Comparison of ENCODE assay signal across 8 mouse cellular contexts in the genomic region with DNA sequence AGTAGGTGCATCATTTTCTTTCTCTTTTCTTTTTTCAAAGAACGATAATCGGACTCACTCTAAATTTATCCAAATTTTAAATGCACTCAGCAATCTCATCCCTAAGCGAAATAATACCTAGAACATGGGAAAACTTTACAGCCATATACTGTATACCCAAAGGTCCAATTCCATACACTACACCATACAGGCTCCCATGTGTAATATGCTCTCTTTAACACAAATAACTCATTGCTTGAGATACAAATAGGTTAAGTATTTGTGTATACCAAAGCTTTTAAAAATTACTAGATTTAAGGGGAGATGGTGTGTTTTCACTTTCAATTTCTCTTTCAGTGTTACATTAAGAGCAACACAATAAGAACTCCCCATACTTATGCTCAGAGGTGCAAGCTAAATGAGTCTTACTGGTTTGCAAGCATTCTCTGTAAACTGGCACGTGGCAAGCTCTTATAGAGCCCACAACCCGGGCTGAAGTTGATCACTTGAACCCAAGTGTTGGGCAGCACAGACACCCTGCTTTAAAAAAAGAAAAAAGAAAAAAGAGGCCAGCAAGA. TPM values are rescaled to one million over a fixed set of nuclear protein-coding genes. Genes with fewer than 3 reads are reported as not detected.
DNase-seq lines count a peak whose midpoint lies in the region; ATAC-seq and TF ChIP-seq lines count a peak whose summit lies in the region.

No protein-coding gene starts in this region.

- no peak overlapping the region for H3K9ac ChIP-seq in lung, postnatal 0 days (replicated peaks; ENCODE audit: low read depth)
- 0 out of 2 replicates have a peak overlapping the region, but pooled peaks have one; percentile 9 for H3K9ac ChIP-seq in embryonic facial prominence, embryonic 15.5 days
- peak overlapping the region; percentile 77; the same call in 1 of the 2 replicates for H3K9ac ChIP-seq in hindbrain, embryonic 16.5 days (ENCODE audit: low read depth, low read length)
- 0 out of 2 replicates have a peak overlapping the region, but pooled peaks have one; percentile 44 for H3K9ac ChIP-seq in midbrain, embryonic 13.5 days (replicated peaks)

- no peaks in the 10 kb centered on the region for H3K36me3 ChIP-seq in lung, postnatal 0 days (ENCODE audit: insufficient read depth, low read length)
- no peaks in the 10 kb centered on the region for H3K36me3 ChIP-seq in embryonic facial prominence, embryonic 15.5 days
- H3K36me3 ChIP-seq in hindbrain, embryonic 16.5 days (ENCODE audit: control insufficient read depth, insufficient read depth, low read length): no peaks in the 10 kb centered on the region
- H3K36me3 ChIP-seq in midbrain, embryonic 13.5 days: no peaks in the 10 kb centered on the region

- no peak; the same call in 1 of the 2 replicates for TF ChIP-seq EP300 in lung, postnatal 0 days (IDR thresholded peaks at IDR 0.05)

- H3K27ac ChIP-seq in lung, postnatal 0 days (ENCODE audit: low read length): peak overlapping the region; percentile 89
- peak overlapping the region; percentile 97; the same call in 1 of the 2 replicates for H3K27ac ChIP-seq in embryonic facial prominence, embryonic 15.5 days (replicated peaks)
- no peak overlapping the region; the same call in 1 of the 2 replicates for H3K27ac ChIP-seq in hindbrain, embryonic 16.5 days (ENCODE audit: low read depth, low read length)
- H3K27ac ChIP-seq in midbrain, embryonic 13.5 days: 0 out of 2 replicates have a peak overlapping the region, but pooled peaks have one; percentile 19

- TF ChIP-seq CTCF in lung, postnatal 0 days (IDR thresholded peaks at IDR 0.05): no peak

- H3K4me2 ChIP-seq in lung, postnatal 0 days (replicated peaks; ENCODE audit: low read depth, low read length): peak overlapping the region; percentile 50
- peak overlapping the region; percentile 53 for H3K4me2 ChIP-seq in embryonic facial prominence, embryonic 15.5 days (replicated peaks)
- peak overlapping the region; percentile 76 for H3K4me2 ChIP-seq in hindbrain, embryonic 16.5 days (ENCODE audit: low read length)
- peak overlapping the region; percentile 61 for H3K4me2 ChIP-seq in midbrain, embryonic 13.5 days (replicated peaks)

- peak; percentile 20 for ATAC-seq in lung, postnatal 0 days
- ATAC-seq in embryonic facial prominence, embryonic 15.5 days (ENCODE audit: insufficient number of reproducible peaks, low FRiP score, low TSS enrichment, low read depth): peak; percentile 49
- peak; percentile 53 for ATAC-seq in hindbrain, embryonic 16.5 days
- peak; percentile 75 for ATAC-seq in midbrain, embryonic 13.5 days

- H3K27me3 ChIP-seq in lung, postnatal 0 days (replicated peaks; ENCODE audit: insufficient read depth, low read length): no peaks in the 10 kb centered on the region
- no peaks in the 10 kb centered on the region for H3K27me3 ChIP-seq in embryonic facial prominence, embryonic 15.5 days
- no peaks in the 10 kb centered on the region for H3K27me3 ChIP-seq in hindbrain, embryonic 16.5 days (replicated peaks; ENCODE audit: control insufficient read depth, insufficient read depth, low read length)
- no peaks in the 10 kb centered on the region for H3K27me3 ChIP-seq in midbrain, embryonic 13.5 days

- DNase-seq in lung, postnatal 0 days (ENCODE audit: low spot score): peak; percentile 42
- no peak for DNase-seq in lung, adult 18-20 months
- DNase-seq in left cerebral cortex, adult 18-20 months (ENCODE audit: low spot score in 2 of 2): no peak
- no peak for DNase-seq in frontal cortex, postnatal 36 days (ENCODE audit: low spot score in 2 of 2)
- no peak for DNase-seq in frontal cortex, postnatal 14 days (ENCODE audit: low spot score in 2 of 2)

- H3K9me3 ChIP-seq in lung, postnatal 0 days (ENCODE audit: low read length): no peaks in the 10 kb centered on the region
- no peaks in the 10 kb centered on the region for H3K9me3 ChIP-seq in embryonic facial prominence, embryonic 15.5 days (replicated peaks)
- no peaks in the 10 kb centered on the region for H3K9me3 ChIP-seq in hindbrain, embryonic 16.5 days (ENCODE audit: control insufficient read depth, low read length)
- H3K9me3 ChIP-seq in midbrain, embryonic 13.5 days: no peaks in the 10 kb centered on the region

- H3K4me1 ChIP-seq in lung, postnatal 0 days (ENCODE audit: insufficient read depth, low read depth, low read length): no peaks in the 10 kb centered on the region
- 0 out of 2 replicates have a peak, but pooled peaks cover 6% of the 10 kb centered on the region for H3K4me1 ChIP-seq in embryonic facial prominence, embryonic 15.5 days
- H3K4me1 ChIP-seq in hindbrain, embryonic 16.5 days (ENCODE audit: control insufficient read depth, insufficient read depth, low read depth, low read length): peaks cover 6% of the 10 kb centered on the region
- H3K4me1 ChIP-seq in midbrain, embryonic 13.5 days (replicated peaks): peaks cover 15% of the 10 kb centered on the region

- 33% methylated on average over 5 of the region's 5 CpGs for WGBS in lung, postnatal 0 days
- 42% methylated on average over 5 of the region's 5 CpGs for WGBS in embryonic facial prominence, embryonic 15.5 days
- WGBS in hindbrain, embryonic 16.5 days: 46% methylated on average over 5 of the region's 5 CpGs
- 41% methylated on average over 5 of the region's 5 CpGs for WGBS in midbrain, embryonic 13.5 days

- peak overlapping the region; percentile 51 for H3K4me3 ChIP-seq in lung, postnatal 0 days (ENCODE audit: low read depth, low read length)
- H3K4me3 ChIP-seq in embryonic facial prominence, embryonic 15.5 days (replicated peaks): peak overlapping the region; percentile 69
- H3K4me3 ChIP-seq in hindbrain, embryonic 16.5 days (ENCODE audit: low read length): peak overlapping the region; percentile 49
- H3K4me3 ChIP-seq in midbrain, embryonic 13.5 days (replicated peaks): peak overlapping the region; percentile 75

RNA-seq across cellular contexts. Expression of a gene that starts 0.4 kb away (rescaled TPM):
- polyA plus RNA-seq in lung, postnatal 0 days (2015; fragmentation: Nextera tagmentation; extraction: Ambion mirVana): 18.5 and 21.5 TPM in 2 replicates
- 18.8 and 20.2 TPM in 2 replicates for polyA plus RNA-seq in embryonic facial prominence, embryonic 15.5 days (2015; fragmentation: Nextera tagmentation; extraction: Ambion mirVana)
- 16.1 and 19.9 TPM in 2 replicates for polyA plus RNA-seq in hindbrain, embryonic 16.5 days (2015; fragmentation: Nextera tagmentation; extraction: Ambion mirVana)
- polyA plus RNA-seq in midbrain, embryonic 13.5 days (2015; fragmentation: Nextera tagmentation; extraction: Ambion mirVana): 18.6 and 20.3 TPM in 2 replicates
- total RNA-seq in left cerebral cortex, adult 18-20 months (2021): 10 to 100 TPM; 18.5 to 19.0 TPM

RNA-seq across cellular contexts. Expression of a gene that starts 37.9 kb away (rescaled TPM):
- polyA plus RNA-seq in lung, postnatal 0 days (2015; fragmentation: Nextera tagmentation; extraction: Ambion mirVana): 0.06 and 0.08 TPM in 2 replicates
- polyA plus RNA-seq in embryonic facial prominence, embryonic 15.5 days (2015; fragmentation: Nextera tagmentation; extraction: Ambion mirVana): not detected in 2 replicates
- 4.2 and 5.2 TPM in 2 replicates for polyA plus RNA-seq in hindbrain, embryonic 16.5 days (2015; fragmentation: Nextera tagmentation; extraction: Ambion mirVana)
- polyA plus RNA-seq in midbrain, embryonic 13.5 days (2015; fragmentation: Nextera tagmentation; extraction: Ambion mirVana): 1.1 and 1.3 TPM in 2 replicates
- total RNA-seq in left cerebral cortex, adult 18-20 months (2021): 1 to 10 TPM; 4.9 to 5.4 TPM

RNA-seq across cellular contexts. Expression of a gene that starts 52.0 kb away (rescaled TPM):
- polyA plus RNA-seq in lung, postnatal 0 days (2015; fragmentation: Nextera tagmentation; extraction: Ambion mirVana): 0.43 and 0.73 TPM in 2 replicates
- 0.36 and 0.38 TPM in 2 replicates for polyA plus RNA-seq in embryonic facial prominence, embryonic 15.5 days (2015; fragmentation: Nextera tagmentation; extraction: Ambion mirVana)
- 2.2 and 2.3 TPM in 2 replicates for polyA plus RNA-seq in hindbrain, embryonic 16.5 days (2015; fragmentation: Nextera tagmentation; extraction: Ambion mirVana)
- polyA plus RNA-seq in midbrain, embryonic 13.5 days (2015; fragmentation: Nextera tagmentation; extraction: Ambion mirVana): 1.9 and 2.8 TPM in 2 replicates
- total RNA-seq in left cerebral cortex, adult 18-20 months (2021): not detected

Comparison
In these comparisons a context has a peak if more than half of its experiments do, and no peak if none do; other contexts are left out.
1. ATAC-seq: peak in every context shown above with its lines; median percentile 75 in midbrain, embryonic 13.5 days; 53 in hindbrain, embryonic 16.5 days; 49 in embryonic facial prominence, embryonic 15.5 days; 20 in lung, postnatal 0 days.